Mouse (Mus musculus): ENCODE results near the gene Aida.
A peak's percentile ranks its signal among the peaks of the same experiment; 100 is the strongest.

Gene Aida

GRCm38 (mm10) chr1:183322496-183322895, 26.1 kb downstream of the Aida start:
- peak; percentile 21 for DNase-seq

- DNase-seq = peak; percentile 18
Observed at GRCm38 (mm10) chr1:183323923-183324322, 27.5 kb downstream of the Aida start.

GRCm38 (mm10) chr1:183324433-183324832, 28.0 kb downstream of the Aida start:
- DNase-seq = peak; percentile 25

- peak; percentile 72 for DNase-seq
Observed at GRCm38 (mm10) chr1:183327171-183327570, 30.8 kb downstream of the Aida start.

- DNase-seq = peak; percentile 66
Observed at GRCm38 (mm10) chr1:183342902-183343301, 46.5 kb downstream of the Aida start.

- DNase-seq = peak; percentile 99
Observed at GRCm38 (mm10) chr1:183344886-183345816, 48.8 kb downstream of the Aida start.

- DNase-seq = no peak
Observed at GRCm38 (mm10) chr1:183345817-183346195, 49.4 kb downstream of the Aida start.

GRCm38 (mm10) chr1:183349840-183350239, 53.5 kb downstream of the Aida start:
- peak; percentile 84 for DNase-seq

- DNase-seq = peak; percentile 55
Observed at GRCm38 (mm10) chr1:183358901-183359300, 62.5 kb downstream of the Aida start.

GRCm38 (mm10) chr1:183362301-183362700, 65.9 kb downstream of the Aida start:
- no peak for DNase-seq

- DNase-seq = peak; percentile 52
Observed at GRCm38 (mm10) chr1:183362729-183363576, 66.6 kb downstream of the Aida start.

- DNase-seq = no peak
Observed at GRCm38 (mm10) chr1:183363577-183363867, 67.1 kb downstream of the Aida start.

- DNase-seq = no peak
Observed at GRCm38 (mm10) chr1:183366361-183366760, 70.0 kb downstream of the Aida start.

GRCm38 (mm10) chr1:183368601-183369400, 72.4 kb downstream of the Aida start:
- DNase-seq = no peak

GRCm38 (mm10) chr1:183369427-183370014, 73.1 kb downstream of the Aida start, which contains the start of gene Mia3:
Mia3 (minus strand) TSS chr1:183369553.
- peak; percentile 100 for DNase-seq

- DNase-seq = no peak
Observed at GRCm38 (mm10) chr1:183374728-183375127, 78.3 kb downstream of the Aida start.
